ENCODE assay signal across 8 mouse cellular contexts in genomic region chr6:42245711-42246353, GRCm38 (mm10). TPM values are rescaled to one million over a fixed set of nuclear protein-coding genes. Genes with fewer than 3 reads are reported as not detected.
DNase-seq lines count a peak whose midpoint lies in the region; ATAC-seq lines count a peak whose summit lies in the region.

Gene Gstk1 (plus strand): TSS chr6:42245935.

- no peaks in the 10 kb centered on the region for H3K36me3 ChIP-seq in intestine, embryonic 16.5 days (ENCODE audit: control insufficient read depth, insufficient read depth, low read length)

- intact Hi-C loops in left cerebral cortex, postnatal 25 days (cut with DNase I): no loop called here

- H3K27me3 ChIP-seq in intestine, embryonic 16.5 days (replicated peaks; ENCODE audit: control insufficient read depth, insufficient read depth, low read length): no peaks in the 10 kb centered on the region

- H3K9me3 ChIP-seq in intestine, embryonic 16.5 days (ENCODE audit: control insufficient read depth, low read length): no peaks in the 10 kb centered on the region

- ATAC-seq in intestine, embryonic 16.5 days: peak; percentile 100

- H3K9ac ChIP-seq in intestine, embryonic 16.5 days (ENCODE audit: low read depth, low read length): peak within 1 kb of the TSS; percentile 60

- peak; percentile 89 for DNase-seq in adrenal gland, postnatal 10 days
- DNase-seq in embryo, embryonic 9.5 days (ENCODE audit: extremely low spot score): peak; percentile 78
- DNase-seq in gastrocnemius, postnatal 4 days (ENCODE audit: low spot score in 2 of 2): peak; percentile 32 to 65
- peak; percentile 45 to 80 for DNase-seq in left cerebral cortex, postnatal 25 days (ENCODE audit: low spot score in 2 of 2)
- peak; percentile 88 for DNase-seq in mesoderm, embryonic 11.5 days (ENCODE audit: low read depth, low spot score)
- peak; percentile 41 to 58 for DNase-seq in right cerebral cortex, postnatal 36 days (ENCODE audit: low spot score in 2 of 2)
- no peak for DNase-seq in MN1 (ENCODE audit: low spot score)

- 3% methylated on average over 28 of the region's 28 CpGs for WGBS in intestine, embryonic 16.5 days

- H3K27ac ChIP-seq in intestine, embryonic 16.5 days (ENCODE audit: low read length): no peak within 1 kb of the TSS

- H3K4me3 ChIP-seq in intestine, embryonic 16.5 days (ENCODE audit: low read length): peak within 1 kb of the TSS; percentile 50

- H3K4me2 ChIP-seq in intestine, embryonic 16.5 days (ENCODE audit: low read depth, low read length): peak within 1 kb of the TSS; percentile 79

- H3K4me1 ChIP-seq in intestine, embryonic 16.5 days (ENCODE audit: control insufficient read depth, insufficient read depth, low read length): peaks cover under 1% of the 10 kb centered on the region

RNA-seq across cellular contexts. Expression of gene Gstk1, which starts in this region (rescaled TPM):
- total RNA-seq in adrenal gland, postnatal 10 days (2021): 10 to 100 TPM; 77.8 TPM
- 1 to 10 TPM; 6.5 to 7.5 TPM for total RNA-seq in gastrocnemius, postnatal 4 days (2021)
- 27.4 and 27.7 TPM in 2 replicates for polyA plus RNA-seq in intestine, embryonic 16.5 days (2015; fragmentation: Nextera tagmentation; extraction: Ambion mirVana)
- 10 to 100 TPM in 1 of 2 experiments, 1 to 10 TPM in 1; 9.2 to 10.4 TPM for total RNA-seq in left cerebral cortex, postnatal 25 days (2021)

Comparison
In these comparisons a context has a peak if more than half of its experiments do, and no peak if none do; other contexts are left out.
1. RNA of gene Gstk1 (total RNA-seq): 77.8 TPM in adrenal gland, postnatal 10 days; 9.2 to 10.4 TPM in left cerebral cortex, postnatal 25 days and 6.5 to 7.5 TPM in gastrocnemius, postnatal 4 days; every median in the first group is over 4 times any median in the second.